Mouse (Mus musculus) forebrain, postnatal 0 days (tissue): ENCODE results near the gene Cd5. TPM values are rescaled to one million over a fixed set of nuclear protein-coding genes. Genes with fewer than 3 reads are reported as not detected.
A peak's percentile ranks its signal among the peaks of the same experiment; 100 is the strongest.

Source experiments
- ATAC-seq: fragments of 200-750 bp; cut with Nextera tagmentation; 2 replicates; pipeline ENCODE4 v1.8.0; 2017; ENCODE audit warnings: mild to moderate bottlenecking, moderate library complexity
- DNase-seq: peaks from one replicate; pipeline ENCODE4 v3.0.0-alpha.2; 2015
- H3K27ac ChIP-seq: fragments of 300-500 bp; sonication (generic); 2 replicates; pipeline ENCODE4 v1.5.1; 2014; ENCODE audit warnings: low read depth, mild to moderate bottlenecking, antibody characterized with exemption, low read length, moderate library complexity, mixed read lengths
- H3K27me3 ChIP-seq: fragments of 300-500 bp; sonication (generic); 2 replicates; pipeline ENCODE4 v1.6.1; 2014; ENCODE audit warnings: mild to moderate bottlenecking, low read length, mixed read lengths; ENCODE audit not compliant: insufficient read depth
- H3K36me3 ChIP-seq: fragments of 300-500 bp; sonication (generic); 2 replicates; pipeline ENCODE4 v1.6.1; 2014; ENCODE audit warnings: mild to moderate bottlenecking, moderate library complexity; ENCODE audit not compliant: insufficient read depth
- H3K4me1 ChIP-seq: fragments of 300-500 bp; sonication (generic); 2 replicates; pipeline ENCODE4 v1.6.1; 2014; ENCODE audit warnings: antibody characterized with exemption; ENCODE audit not compliant: insufficient read depth
- H3K4me2 ChIP-seq: fragments of 300-500 bp; sonication (generic); 2 replicates; pipeline ENCODE4 v1.6.1; 2014; ENCODE audit warnings: low read depth, mild to moderate bottlenecking, moderate library complexity
- H3K4me3 ChIP-seq: fragments of 300-500 bp; sonication (generic); 2 replicates; pipeline ENCODE4 v1.5.1; 2014; ENCODE audit warnings: low read depth, low read length, mixed read lengths
- H3K9ac ChIP-seq: fragments of 300-500 bp; sonication (generic); 2 replicates; pipeline ENCODE4 v1.6.1; 2014; ENCODE audit warnings: mild to moderate bottlenecking
- H3K9me3 ChIP-seq: fragments of 300-500 bp; sonication (generic); 2 replicates; pipeline ENCODE4 v1.6.1; 2016; ENCODE audit warnings: low read length
- CTCF ChIP-seq: sonication (generic); IDR thresholded peaks from 2 replicates; pipeline ENCODE4 v1.5.1; 2016; ENCODE audit warnings: antibody characterized with exemption, control low read depth, low read depth
- WGBS: fragments of 180-500 bp; shearing (Covaris S2); extraction: QIAGEN DNeasy Blood & Tissue Kit; methylation state at CpG from one replicate; pipeline ENCODE4 v1.1.7; 2014; 5-methylcytosine and 5-hydroxymethylcytosine counted together
- polyA plus RNA-seq: library from polyadenylated mRNA; unstranded; fragments of >200 nt; fragmentation: Nextera tagmentation; extraction: Ambion mirVana; gene quantifications from 2 replicates; pipeline ENCODE4 v1.2.1, GENCODE M21; 2015
- total RNA-seq: library from RNA; depleted of rRNA; stranded (reverse); fragments of >200 nt; gene quantifications from 2 replicates; pipeline ENCODE4 v1.2.3, GENCODE M21; 2014; rRNA removed

Gene Cd5
- total RNA-seq (0.10 TPM in 1 of 2 replicates, not detected in the other), polyA plus RNA-seq (0.24 and 0.52 TPM in 2 replicates)

DNA sequence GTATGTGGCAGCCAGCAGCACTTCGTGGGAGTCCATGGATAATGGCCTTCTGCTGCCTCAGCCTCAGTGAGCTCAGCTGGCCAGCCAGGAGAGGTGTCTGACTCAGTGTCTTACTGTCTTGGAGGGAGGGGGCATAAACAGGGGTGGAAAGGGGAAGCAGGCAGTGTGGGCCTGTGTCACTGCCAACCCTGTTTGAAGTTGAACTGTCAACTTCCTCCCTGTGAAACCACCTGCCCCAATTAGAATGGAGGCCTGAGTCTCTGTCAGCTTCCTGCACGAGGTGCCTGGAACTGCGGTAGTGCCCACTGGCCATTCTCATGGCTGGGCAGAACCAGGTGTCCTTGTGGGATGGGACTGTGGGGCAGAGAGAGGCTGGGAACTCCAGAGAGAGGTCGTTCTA lies at the start of gene Cd5:
TSS of gene Cd5 (minus strand) at position 192 of the 400 bp plus-strand sequence.
- Histone ChIP-seq H3K27ac (no peak within 1 kb of the TSS), H3K9me3 (no peaks in the 10 kb centered on the region), H3K4me1 (no peaks in the 10 kb centered on the region), H3K9ac (no peak within 1 kb of the TSS), H3K27me3 (no peaks in the 10 kb centered on the region), H3K4me3 (no peak within 1 kb of the TSS), H3K36me3 (no peaks in the 10 kb centered on the region), H3K4me2 (no peak within 1 kb of the TSS)
- WGBS: 74% methylated on average over 4 of the region's 4 CpGs
- no peak for TF ChIP-seq CTCF
- no peak for DNase-seq
- no peak for ATAC-seq

DNA sequence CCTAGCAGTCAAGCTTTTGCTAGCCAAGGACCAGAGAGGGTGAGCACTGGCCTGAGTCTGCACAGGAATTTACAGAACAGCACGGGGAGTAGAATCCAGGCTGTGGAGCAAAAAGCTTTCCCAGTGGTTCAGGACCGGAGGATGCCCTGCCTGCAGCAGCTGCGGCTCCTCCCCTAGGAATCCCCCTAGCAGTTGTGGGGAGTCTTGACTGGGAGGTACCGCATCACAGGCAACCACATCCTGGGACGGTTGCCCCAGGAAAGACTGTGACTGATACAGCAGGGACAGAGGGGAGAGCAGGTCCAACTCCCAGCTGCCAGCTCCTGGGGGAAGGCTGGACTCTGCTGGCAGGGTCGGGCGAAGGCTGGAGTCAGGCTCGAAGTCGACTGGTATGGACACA lies 49.4 kb upstream of the Cd5 start:
- WGBS: 80% methylated on average over 9 of the region's 9 CpGs
- Histone ChIP-seq H3K4me3 (no peak overlapping the region), H3K4me2 (no peak overlapping the region), H3K27ac (no peak overlapping the region), H3K9ac (no peak overlapping the region), H3K27me3 (no peaks in the 10 kb centered on the region), H3K36me3 (no peaks in the 10 kb centered on the region), H3K4me1 (peaks cover 3% of the 10 kb centered on the region; the same call in 1 of the 2 replicates), H3K9me3 (no peaks in the 10 kb centered on the region)
- TF ChIP-seq CTCF: no peak
- DNase-seq (no peak), ATAC-seq (no peak)

GRCm38 (mm10) chr19:10787406-10787805 lies 48.6 kb upstream of the Cd5 start:
- H3K4me3 ChIP-seq: no peak overlapping the region
- DNase-seq: no peak
- no peaks in the 10 kb centered on the region for H3K27me3 ChIP-seq
- H3K4me2 ChIP-seq: no peak overlapping the region
- no peak for ATAC-seq
- no peaks in the 10 kb centered on the region for H3K36me3 ChIP-seq
- WGBS: 84% methylated on average over 4 of the region's 4 CpGs
- TF ChIP-seq CTCF: no peak
- peaks cover 3% of the 10 kb centered on the region; the same call in 1 of the 2 replicates for H3K4me1 ChIP-seq
- H3K9me3 ChIP-seq: no peaks in the 10 kb centered on the region
- no peak overlapping the region for H3K27ac ChIP-seq
- no peak overlapping the region for H3K9ac ChIP-seq

DNA sequence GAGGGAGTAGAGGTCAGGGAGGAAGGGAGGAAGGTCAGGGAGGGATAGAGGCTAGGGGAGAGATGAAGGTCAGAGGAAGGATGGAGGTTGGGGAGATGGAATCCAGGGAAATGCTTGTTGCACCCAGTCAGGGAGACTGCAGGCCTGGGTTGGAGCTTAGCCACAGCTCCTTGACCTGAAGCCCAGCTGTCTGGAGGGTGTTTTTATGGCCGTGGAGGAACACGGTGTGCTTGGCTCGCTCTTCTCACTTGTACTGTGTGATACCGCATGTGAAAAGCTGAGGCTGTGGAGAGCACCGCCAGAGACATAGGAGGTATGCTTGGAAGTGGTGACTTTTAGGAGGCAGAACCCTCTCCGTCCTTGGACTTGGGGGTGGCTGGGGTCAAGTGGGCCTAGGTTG lies 48.0 kb upstream of the Cd5 start:
- no peaks in the 10 kb centered on the region for H3K27me3 ChIP-seq
- WGBS: 90% methylated on average over 6 of the region's 6 CpGs
- no peaks in the 10 kb centered on the region for H3K36me3 ChIP-seq
- ATAC-seq (no peak), DNase-seq (no peak)
- no peak overlapping the region for H3K9ac ChIP-seq
- H3K4me3 ChIP-seq: no peak overlapping the region
- peaks cover 3% of the 10 kb centered on the region; the same call in 1 of the 2 replicates for H3K4me1 ChIP-seq
- H3K4me2 ChIP-seq: no peak overlapping the region
- no peak overlapping the region for H3K27ac ChIP-seq
- no peak for TF ChIP-seq CTCF
- H3K9me3 ChIP-seq: no peaks in the 10 kb centered on the region

DNA sequence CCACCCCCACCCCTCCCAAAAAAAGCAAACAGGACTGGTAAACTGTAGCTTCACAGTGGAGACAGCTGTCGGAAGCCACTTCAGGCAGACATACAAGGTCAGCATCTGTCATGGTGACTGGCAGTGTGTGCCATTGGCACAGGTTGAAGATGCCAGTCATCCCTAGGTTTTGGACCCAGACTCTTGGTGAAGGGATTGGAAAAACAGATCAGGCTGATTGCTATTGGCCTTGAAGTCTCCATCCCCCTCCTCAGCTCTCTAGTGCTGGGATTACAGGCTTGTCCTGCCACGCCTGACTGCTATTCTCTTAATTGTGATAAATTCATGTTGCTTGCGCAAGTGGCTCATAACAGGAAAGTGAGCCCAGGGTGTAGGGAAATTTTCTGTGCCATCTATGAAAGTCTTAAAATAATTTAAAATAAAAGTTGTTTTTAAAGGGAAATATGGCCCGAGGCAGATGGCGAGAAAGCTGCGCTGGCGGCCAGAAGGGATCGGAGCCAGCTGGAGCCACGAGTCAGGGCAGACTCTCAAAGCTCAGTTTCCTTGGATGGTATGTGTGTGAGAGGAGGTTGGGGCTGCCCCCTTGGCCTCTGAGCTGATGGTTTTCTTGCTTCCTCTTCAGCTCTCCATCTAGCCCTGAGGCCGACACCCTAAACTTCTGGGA lies 46.1 kb upstream of the Cd5 start:
- Histone ChIP-seq H3K4me3 (no peak overlapping the region), H3K9ac (no peak overlapping the region), H3K36me3 (no peaks in the 10 kb centered on the region), H3K4me1 (peaks cover 3% of the 10 kb centered on the region; the same call in 1 of the 2 replicates), H3K27me3 (no peaks in the 10 kb centered on the region), H3K9me3 (no peaks in the 10 kb centered on the region), H3K27ac (peak overlapping the region; percentile 59; the same call in 1 of the 2 replicates), H3K4me2 (no peak overlapping the region)
- no peak for TF ChIP-seq CTCF
- WGBS: 50% methylated on average over 10 of the region's 10 CpGs
- ATAC-seq (peak; percentile 79), DNase-seq (peak; percentile 73)

DNA sequence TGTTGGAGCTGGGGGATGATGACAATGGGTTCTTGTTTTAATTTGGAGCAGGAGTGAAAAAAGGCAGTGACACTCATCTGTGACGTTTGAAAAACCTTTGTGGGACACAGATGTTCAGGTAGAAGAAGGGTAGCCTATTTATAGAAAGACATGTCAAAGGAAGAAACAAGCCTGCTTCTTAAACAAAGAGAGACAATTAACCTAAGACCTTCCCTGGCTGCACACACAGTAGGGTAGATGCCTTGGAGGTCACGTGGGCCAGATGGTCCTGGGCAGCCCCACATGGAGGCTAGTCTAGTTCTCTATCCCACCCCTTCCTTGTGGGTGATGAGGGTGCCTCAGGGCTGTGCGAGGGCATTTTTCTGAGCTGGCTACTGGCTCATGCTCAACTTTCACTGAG lies 45.3 kb upstream of the Cd5 start:
- no peaks in the 10 kb centered on the region for H3K36me3 ChIP-seq
- peak overlapping the region; percentile 59; the same call in 1 of the 2 replicates for H3K27ac ChIP-seq
- DNase-seq (no peak), ATAC-seq (no peak)
- WGBS: 23% methylated on average over 3 of the region's 3 CpGs
- no peaks in the 10 kb centered on the region for H3K27me3 ChIP-seq
- no peak overlapping the region for H3K9ac ChIP-seq
- H3K4me2 ChIP-seq: no peak overlapping the region
- peaks cover 3% of the 10 kb centered on the region; the same call in 1 of the 2 replicates for H3K4me1 ChIP-seq
- H3K4me3 ChIP-seq: no peak overlapping the region
- no peaks in the 10 kb centered on the region for H3K9me3 ChIP-seq
- no peak for TF ChIP-seq CTCF

- ATAC-seq: no peak
These were observed 44.4 kb upstream of the Cd5 start for GRCm38 (mm10) chr19:10783168-10783567.

More at GRCm38 (mm10) chr19:10783168-10783567, 44.4 kb upstream of the Cd5 start:
- TF ChIP-seq CTCF: no peak
- H3K4me3 ChIP-seq: no peak overlapping the region
- H3K27me3 ChIP-seq: no peaks in the 10 kb centered on the region
- H3K9ac ChIP-seq: no peak overlapping the region
- H3K9me3 ChIP-seq: no peaks in the 10 kb centered on the region
- DNase-seq: no peak
- no peak overlapping the region for H3K4me2 ChIP-seq
- WGBS: 80% methylated on average over 4 of the region's 4 CpGs
- peaks cover 3% of the 10 kb centered on the region; the same call in 1 of the 2 replicates for H3K4me1 ChIP-seq
- H3K27ac ChIP-seq: no peak overlapping the region
- H3K36me3 ChIP-seq: no peaks in the 10 kb centered on the region
